Mouse (Mus musculus): ENCODE data around the gene Rabggta. TPM values are rescaled to one million over a fixed set of nuclear protein-coding genes. Genes with fewer than 3 reads are reported as not detected.

The Rabggta gene
- polyA plus RNA-seq, 1 experiment from 2014 or later = 46.3 TPM

DNA sequence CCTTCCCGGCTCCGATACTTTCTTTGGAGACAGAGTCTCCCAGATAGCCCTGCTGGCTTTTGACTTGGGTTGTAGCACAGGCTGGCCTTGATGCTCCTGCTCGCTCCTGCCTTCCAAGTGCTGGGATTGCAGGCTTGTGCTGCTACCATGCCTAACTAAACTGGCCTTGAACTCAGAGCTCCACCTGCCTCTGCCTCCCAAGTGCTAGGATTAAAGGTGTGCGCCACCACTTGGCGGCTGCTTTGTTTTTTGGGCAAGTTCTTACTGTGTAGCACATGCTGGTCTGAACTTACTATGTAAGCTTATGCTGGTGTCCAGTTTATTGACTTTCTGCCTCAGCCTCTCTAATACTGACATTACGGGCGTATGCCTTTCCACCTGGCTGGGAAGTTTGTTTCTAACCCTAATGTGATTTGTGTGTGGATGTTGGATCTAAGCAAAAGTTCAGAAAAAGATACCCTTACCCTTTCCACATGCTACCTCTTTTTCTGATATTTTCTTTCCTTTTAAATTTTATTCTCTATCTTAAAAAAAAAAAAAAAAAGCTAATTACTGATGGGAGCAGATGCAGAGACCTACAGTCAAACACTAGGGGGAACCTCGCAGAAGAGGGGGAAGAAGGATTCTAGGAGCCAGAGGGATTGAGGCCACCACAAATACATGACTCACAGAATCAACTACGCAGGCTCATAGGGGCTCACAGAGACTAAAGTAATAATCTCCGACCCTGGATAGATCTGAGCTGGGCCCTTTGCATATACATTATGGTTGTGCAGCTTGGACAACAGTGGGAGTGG, 25.2 kb upstream of the Rabggta start:
- 92% methylated on average over 10 of the region's 10 CpGs for WGBS
- ATAC-seq (ENCODE audit: low FRiP score, low read depth) = no peak
- H3K36me3 ChIP-seq = peaks cover 38% of the 10 kb centered on the region

DNA sequence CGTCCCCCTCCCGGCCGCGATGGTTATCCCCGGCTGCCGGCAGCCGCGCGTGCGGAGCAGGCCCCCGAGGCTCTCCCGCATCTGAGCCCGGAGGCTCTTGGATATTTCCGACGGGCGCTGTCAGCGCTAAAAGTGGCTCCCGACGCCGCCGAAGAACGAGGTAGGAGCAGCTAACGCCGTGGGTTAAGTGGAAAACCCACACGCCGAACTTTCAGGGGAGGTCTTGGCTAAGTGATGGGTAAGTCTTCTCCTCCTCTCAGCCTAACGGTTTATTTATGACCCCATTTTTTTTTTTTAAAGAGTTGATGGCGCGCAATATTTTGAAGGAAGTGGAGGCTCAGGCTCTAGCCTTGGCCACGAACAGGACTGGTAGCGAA, 23.8 kb upstream of the Rabggta start:
- no peaks in the 10 kb centered on the region for H3K9me3 ChIP-seq
- ATAC-seq (ENCODE audit: low FRiP score, low read depth) = no peak; the same call in 1 of the 2 replicates
- under 1% methylated on average over 31 of the region's 31 CpGs for WGBS
- H3K27me3 ChIP-seq (replicated peaks) = no peaks in the 10 kb centered on the region
- H3K4me2 ChIP-seq (replicated peaks) = peak overlapping the region; percentile 98
- peaks cover 32% of the 10 kb centered on the region for H3K36me3 ChIP-seq
- peak overlapping the region; percentile 32; the same call in 1 of the 2 replicates for H3K27ac ChIP-seq
- H3K4me3 ChIP-seq = peak overlapping the region; percentile 84
- H3K9ac ChIP-seq = peak overlapping the region; percentile 80
- H3K4me1 ChIP-seq = peaks cover 26% of the 10 kb centered on the region

More for the DNA sequence above, 25.2 kb upstream of the Rabggta start:
- no peaks in the 10 kb centered on the region for H3K9me3 ChIP-seq
- H3K9ac ChIP-seq = no peak overlapping the region
- no peak overlapping the region for H3K4me3 ChIP-seq
- H3K4me1 ChIP-seq = peaks cover 26% of the 10 kb centered on the region
- H3K4me2 ChIP-seq (replicated peaks) = peak overlapping the region; percentile 98
- no peaks in the 10 kb centered on the region for H3K27me3 ChIP-seq (replicated peaks)
- H3K27ac ChIP-seq = no peak overlapping the region

DNA sequence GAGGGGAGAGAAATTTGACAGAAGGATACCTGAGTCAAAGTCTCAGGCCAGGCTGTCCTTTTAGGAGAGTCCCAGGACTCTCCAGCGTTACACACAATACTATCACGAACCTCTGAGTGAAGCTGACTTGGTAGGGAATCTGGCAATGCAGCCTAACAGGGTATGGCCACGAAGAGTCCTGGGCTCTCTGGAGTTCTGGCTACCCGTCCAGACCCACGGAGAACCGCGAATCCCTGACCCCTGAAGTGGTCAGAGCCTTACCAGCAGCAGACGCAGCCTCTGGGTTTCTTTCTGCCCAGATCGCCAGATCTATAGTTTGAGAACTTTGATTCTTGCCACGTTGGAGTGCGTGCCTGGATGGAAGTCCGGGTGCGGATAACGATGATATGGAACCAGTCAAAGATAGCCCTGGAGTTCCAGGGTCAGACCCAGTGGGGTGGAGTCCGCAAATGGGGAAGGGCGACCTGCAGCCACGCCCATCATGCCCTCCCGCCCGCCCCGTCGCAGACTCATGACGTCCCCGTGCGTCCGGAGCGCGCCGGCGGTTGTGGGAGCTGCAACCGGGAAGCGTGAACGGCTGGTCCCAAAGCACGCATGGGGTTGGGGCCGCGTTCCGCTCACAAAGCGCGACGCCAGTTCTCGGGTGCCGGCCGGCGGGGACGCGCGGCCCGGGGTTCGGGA, 23.3 kb upstream of the Rabggta start, which contains the start of the genes Dhrs1 and Nop9:
Dhrs1 (minus strand) TSS at position 511 of the 681 bp plus-strand sequence.
Nop9 (plus strand) TSS at position 514 of the 681 bp plus-strand sequence.
- Histone ChIP-seq H3K27me3 (replicated peaks) (no peaks in the 10 kb centered on the region), H3K4me1 (peaks cover 26% of the 10 kb centered on the region), H3K4me3 (peak within 1 kb of the TSS; percentile 84), H3K27ac (peak within 1 kb of the TSS; percentile 32; the same call in 1 of the 2 replicates), H3K9me3 (no peaks in the 10 kb centered on the region), H3K9ac (peak within 1 kb of the TSS; percentile 80), H3K4me2 (replicated peaks) (peak within 1 kb of the TSS; percentile 98), H3K36me3 (peaks cover 32% of the 10 kb centered on the region)
- ATAC-seq (ENCODE audit: low FRiP score, low read depth) = peak; percentile 91
- 2% methylated on average over 48 of the region's 48 CpGs for WGBS

DNA sequence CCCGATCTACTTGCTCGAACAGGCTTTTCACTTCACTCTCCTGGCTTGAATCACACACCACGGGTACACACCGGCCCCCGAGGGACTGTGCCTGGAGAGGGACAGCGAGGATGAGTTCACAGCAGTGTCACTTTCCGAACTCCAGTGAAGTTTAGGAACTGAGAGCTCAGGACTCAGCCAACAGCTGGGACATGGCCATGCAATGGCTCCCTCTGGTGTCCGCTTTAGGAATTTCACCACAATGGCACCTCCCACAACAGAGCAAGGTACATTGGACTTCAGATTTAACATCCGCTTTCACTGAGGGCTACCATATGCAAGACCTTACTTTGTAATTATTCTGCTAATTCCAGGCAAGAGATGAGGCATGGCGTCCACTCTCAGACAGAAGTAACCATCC, 21.6 kb upstream of the Rabggta start:
- H3K9me3 ChIP-seq = no peaks in the 10 kb centered on the region
- H3K4me2 ChIP-seq (replicated peaks) = peak overlapping the region; percentile 98
- 26% methylated on average over 10 of the region's 10 CpGs for WGBS
- peaks cover 36% of the 10 kb centered on the region for H3K36me3 ChIP-seq
- no peak overlapping the region for H3K4me3 ChIP-seq
- H3K27ac ChIP-seq = no peak overlapping the region
- no peaks in the 10 kb centered on the region for H3K27me3 ChIP-seq (replicated peaks)
- H3K4me1 ChIP-seq = peaks cover 26% of the 10 kb centered on the region
- ATAC-seq (ENCODE audit: low FRiP score, low read depth) = peak; percentile 44
- no peak overlapping the region for H3K9ac ChIP-seq

DNA sequence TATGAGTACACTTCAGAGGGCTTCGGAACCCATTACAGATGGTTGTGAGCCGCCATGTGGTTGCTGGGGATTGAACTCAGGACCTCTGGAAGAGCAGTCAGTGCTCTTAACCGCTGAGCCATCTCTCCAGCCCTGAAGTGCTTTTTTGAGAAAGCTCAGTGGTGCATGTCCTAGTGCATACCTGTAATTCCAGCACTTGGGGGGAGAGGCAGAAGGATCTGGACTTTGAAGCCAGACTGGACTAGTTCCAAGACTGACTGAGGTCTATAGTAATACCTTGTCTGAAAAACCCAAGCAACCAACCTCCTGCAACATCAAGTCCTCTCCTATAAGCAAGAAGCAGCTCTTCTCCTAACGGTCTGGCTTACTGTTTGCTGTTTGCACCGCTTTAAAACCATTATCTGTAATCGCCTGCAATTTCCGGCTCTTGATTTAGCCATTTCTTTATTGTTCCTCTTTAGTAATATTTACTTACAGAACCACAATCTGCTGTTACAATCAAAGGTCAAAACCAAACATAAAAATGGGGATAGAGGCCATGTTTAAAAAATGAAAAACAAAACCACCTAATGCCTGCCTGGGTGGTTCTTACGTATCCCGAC, 15.1 kb upstream of the Rabggta start:
- no peaks in the 10 kb centered on the region for H3K27me3 ChIP-seq (replicated peaks)
- no peak for ATAC-seq (ENCODE audit: low FRiP score, low read depth)
- no peak overlapping the region for H3K9ac ChIP-seq
- H3K4me1 ChIP-seq = no peaks in the 10 kb centered on the region
- H3K36me3 ChIP-seq = peaks cover 32% of the 10 kb centered on the region
- H3K9me3 ChIP-seq = no peaks in the 10 kb centered on the region
- no peak overlapping the region for H3K4me2 ChIP-seq (replicated peaks)
- H3K4me3 ChIP-seq = no peak overlapping the region
- no peak overlapping the region for H3K27ac ChIP-seq
- 89% methylated on average over 9 of the region's 9 CpGs for WGBS

DNA sequence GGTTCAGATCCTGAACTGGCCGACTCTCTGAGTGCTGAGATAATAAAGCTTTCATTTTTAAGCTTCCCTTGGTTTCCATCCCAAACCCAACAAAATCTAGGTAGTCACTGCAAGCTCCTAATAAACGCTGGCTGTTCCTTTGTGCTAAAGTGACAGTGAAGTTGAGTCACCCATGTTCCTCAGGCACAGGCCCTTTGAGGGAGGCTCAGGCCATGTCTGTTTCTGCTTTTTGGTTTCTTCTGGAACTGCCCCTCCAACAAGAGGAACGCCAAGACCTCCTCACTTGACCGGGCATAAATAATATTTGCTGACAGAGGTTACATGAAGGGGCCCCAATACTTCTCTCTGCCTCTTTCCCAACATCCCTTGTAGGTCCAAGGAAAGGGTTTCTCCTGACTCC, 13.7 kb upstream of the Rabggta start:
- 87% methylated on average over 4 of the region's 4 CpGs for WGBS

DNA sequence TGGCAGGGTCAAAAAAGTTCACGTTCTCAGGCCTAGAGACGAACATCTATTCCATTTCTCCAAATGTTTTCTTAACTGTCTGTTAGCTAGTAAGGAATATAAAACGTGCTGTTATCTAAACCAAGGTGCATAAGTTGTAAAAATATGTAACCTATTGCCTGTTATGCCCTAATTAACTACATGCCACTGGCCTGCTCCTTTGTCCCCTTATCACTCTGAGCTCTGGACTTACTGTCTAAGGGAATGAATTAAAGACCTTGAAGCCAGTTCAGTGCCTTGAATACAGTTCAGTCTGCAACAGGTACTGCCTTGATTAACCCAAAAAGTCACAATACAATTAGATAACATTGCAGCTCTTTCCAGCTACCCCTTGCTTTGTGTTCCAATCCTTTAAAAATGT, 13.3 kb upstream of the Rabggta start:
- ATAC-seq (ENCODE audit: low FRiP score, low read depth) = no peak
- WGBS = 77% methylated on average over 3 of the region's 3 CpGs
- no peaks in the 10 kb centered on the region for H3K27me3 ChIP-seq (replicated peaks)

More for the DNA sequence above, 13.7 kb upstream of the Rabggta start:
- ATAC-seq (ENCODE audit: low FRiP score, low read depth) = no peak
- H3K4me1 ChIP-seq = no peaks in the 10 kb centered on the region
- no peak overlapping the region for H3K9ac ChIP-seq
- no peak overlapping the region for H3K4me2 ChIP-seq (replicated peaks)
- H3K4me3 ChIP-seq = no peak overlapping the region
- H3K36me3 ChIP-seq = peaks cover 24% of the 10 kb centered on the region
- no peak overlapping the region for H3K27ac ChIP-seq
- H3K9me3 ChIP-seq = no peaks in the 10 kb centered on the region
- no peaks in the 10 kb centered on the region for H3K27me3 ChIP-seq (replicated peaks)

DNA sequence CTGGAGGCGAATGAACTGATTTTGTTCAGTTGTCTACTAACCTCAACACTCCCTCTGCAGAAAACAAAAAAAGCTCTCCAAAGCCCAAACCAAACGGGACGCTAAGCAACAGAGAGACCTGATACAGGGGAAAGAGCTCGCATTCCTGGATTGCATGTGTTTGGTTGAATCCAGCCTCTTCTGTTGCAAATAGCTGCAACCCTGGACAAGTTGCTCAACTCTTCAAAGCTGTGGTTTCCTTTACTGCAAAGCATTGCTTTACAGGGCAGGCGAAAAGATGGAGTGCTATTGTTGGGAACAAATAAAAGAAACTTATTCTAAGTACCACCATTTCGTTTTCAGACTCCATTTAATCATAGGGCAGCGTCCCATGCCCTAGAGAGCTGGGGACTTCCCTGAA, 12.8 kb upstream of the Rabggta start:
- H3K9me3 ChIP-seq = no peaks in the 10 kb centered on the region
- H3K27ac ChIP-seq = no peak overlapping the region
- no peak for ATAC-seq (ENCODE audit: low FRiP score, low read depth)
- H3K9ac ChIP-seq = no peak overlapping the region
- peaks cover 15% of the 10 kb centered on the region for H3K36me3 ChIP-seq
- 77% methylated on average over 7 of the region's 7 CpGs for WGBS
- no peaks in the 10 kb centered on the region for H3K4me1 ChIP-seq
- H3K4me3 ChIP-seq = no peak overlapping the region
- no peak overlapping the region for H3K4me2 ChIP-seq (replicated peaks)
- no peaks in the 10 kb centered on the region for H3K27me3 ChIP-seq (replicated peaks)

More for the DNA sequence above, 13.3 kb upstream of the Rabggta start:
- Histone ChIP-seq H3K4me3 (no peak overlapping the region), H3K4me1 (no peaks in the 10 kb centered on the region), H3K36me3 (peaks cover 20% of the 10 kb centered on the region), H3K4me2 (replicated peaks) (no peak overlapping the region), H3K9me3 (no peaks in the 10 kb centered on the region), H3K9ac (no peak overlapping the region), H3K27ac (no peak overlapping the region)

DNA sequence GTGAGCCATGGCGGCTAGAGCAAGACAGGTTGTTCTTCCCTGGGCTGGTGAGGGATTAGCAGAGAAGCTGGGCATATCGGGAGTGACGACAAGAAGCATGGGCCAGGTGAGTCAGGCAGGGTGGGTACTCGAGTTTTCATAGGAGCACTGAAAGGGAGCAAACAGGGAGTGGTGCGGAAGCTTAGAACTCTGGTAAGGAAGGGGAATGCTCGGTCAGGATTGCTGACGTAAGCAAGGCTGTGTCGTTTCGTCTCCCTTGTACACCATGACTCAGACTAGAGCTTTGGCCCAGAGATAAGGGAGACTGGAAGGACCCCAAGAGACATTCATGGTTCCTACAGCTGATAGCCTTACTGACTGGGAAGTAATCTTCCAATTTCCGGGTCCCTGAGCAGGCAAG, 11.8 kb upstream of the Rabggta start:
- no peak for ATAC-seq (ENCODE audit: low FRiP score, low read depth)
- Histone ChIP-seq H3K4me3 (no peak overlapping the region), H3K9ac (no peak overlapping the region), H3K4me1 (no peaks in the 10 kb centered on the region), H3K27me3 (replicated peaks) (no peaks in the 10 kb centered on the region), H3K36me3 (peaks cover 7% of the 10 kb centered on the region), H3K27ac (no peak overlapping the region), H3K4me2 (replicated peaks) (no peak overlapping the region), H3K9me3 (no peaks in the 10 kb centered on the region)
- WGBS = 79% methylated on average over 10 of the region's 10 CpGs

DNA sequence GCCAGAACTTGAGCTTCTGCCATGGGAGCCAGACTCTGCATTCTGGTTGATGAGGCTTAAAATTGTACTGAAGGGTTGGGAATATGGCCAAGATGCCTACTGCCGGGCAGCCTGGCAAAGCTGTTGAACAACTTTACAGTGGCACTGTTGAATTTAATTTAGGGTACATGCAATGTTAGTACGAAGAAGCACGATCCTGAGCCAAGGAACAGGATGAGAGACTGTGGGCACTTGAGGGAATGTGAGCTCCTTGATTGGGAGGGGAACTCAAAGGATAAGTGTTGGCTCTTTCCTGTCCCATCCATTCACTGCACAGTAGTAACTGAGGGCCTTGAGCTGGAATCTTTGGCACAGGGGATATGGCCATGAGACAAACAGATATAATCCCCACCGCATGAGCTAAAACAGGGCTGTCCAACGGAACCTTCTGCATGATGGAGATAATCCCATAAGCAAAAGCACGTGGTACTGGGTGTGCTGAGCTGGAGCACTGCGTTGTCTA, 8.5 kb upstream of the Rabggta start:
- Histone ChIP-seq H3K9ac (no peak overlapping the region), H3K36me3 (no peaks in the 10 kb centered on the region), H3K4me3 (no peak overlapping the region), H3K9me3 (no peaks in the 10 kb centered on the region), H3K27me3 (replicated peaks) (no peaks in the 10 kb centered on the region), H3K4me2 (replicated peaks) (no peak overlapping the region), H3K27ac (no peak overlapping the region), H3K4me1 (no peaks in the 10 kb centered on the region)
- no peak for ATAC-seq (ENCODE audit: low FRiP score, low read depth)
- 80% methylated on average over 7 of the region's 7 CpGs for WGBS

DNA sequence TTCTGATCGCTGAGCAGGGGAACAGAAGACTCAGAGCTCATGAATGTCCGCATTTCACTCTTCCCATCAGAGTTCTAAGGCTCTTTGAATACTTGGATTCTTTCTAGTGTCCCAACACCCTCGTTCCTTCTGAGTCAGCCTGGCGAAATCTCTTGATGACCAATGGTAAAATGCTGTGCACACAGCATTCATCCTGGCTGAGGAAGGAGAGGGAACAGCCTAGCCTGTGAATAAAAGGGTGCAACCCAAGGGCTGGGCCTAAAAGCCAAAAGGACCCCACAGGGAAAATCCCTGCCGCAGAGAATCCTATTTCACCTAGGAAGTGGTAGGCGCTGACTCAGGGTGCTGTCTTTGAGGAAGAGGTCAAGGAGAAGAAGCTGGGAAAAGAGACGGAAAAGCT, 8.1 kb upstream of the Rabggta start:
- Histone ChIP-seq H3K9ac (no peak overlapping the region), H3K27ac (no peak overlapping the region), H3K9me3 (no peaks in the 10 kb centered on the region), H3K27me3 (replicated peaks) (no peaks in the 10 kb centered on the region), H3K36me3 (no peaks in the 10 kb centered on the region), H3K4me1 (no peaks in the 10 kb centered on the region), H3K4me2 (replicated peaks) (no peak overlapping the region), H3K4me3 (no peak overlapping the region)
- no peak for ATAC-seq (ENCODE audit: low FRiP score, low read depth)
- WGBS = 76% methylated on average over 7 of the region's 7 CpGs
